Mouse (Mus musculus) common myeloid progenitor, adult 5-6 weeks (primary cell): ENCODE measurements at regions not wholly inside any gene's neighbourhood (a gene's known extent, or its start where the extent isn't known, plus 50 kb on each side); places are given as distances from the start of the nearest gene placed in this dataset.

Experiments
- ATAC-seq: replicated peaks from 2 replicates; pipeline ENCODE4 v1.8.0; 2016; ENCODE audit warnings: low read depth, mild to moderate bottlenecking, moderate TSS enrichment, inconsistent platforms; ENCODE audit not compliant: poor library complexity, severe bottlenecking

GRCm38 (mm10) chr7:115062817-115063216 lies 319.3 kb downstream of the Insc start:
- 0 out of 2 replicates have a peak, but pooled peaks have one; percentile 18 for ATAC-seq

GRCm38 (mm10) chr7:115067641-115068040 lies 324.1 kb downstream of the Insc start:
- no peak for ATAC-seq

- ATAC-seq = peak; percentile 68
Observed at GRCm38 (mm10) chr7:115073406-115073805, 329.9 kb downstream of the Insc start.

GRCm38 (mm10) chr7:115076781-115077180 lies 333.3 kb downstream of the Insc start:
- ATAC-seq = no peak

- ATAC-seq = peak; percentile 100
Observed at GRCm38 (mm10) chr7:115084711-115085380, 341.4 kb downstream of the Insc start.

GRCm38 (mm10) chr7:115086542-115087448 lies 343.3 kb downstream of the Insc start:
- ATAC-seq = no peak

- no peak for ATAC-seq
Observed at GRCm38 (mm10) chr7:115092481-115093050, 349.1 kb downstream of the Insc start.

- ATAC-seq = no peak
Observed at GRCm38 (mm10) chr7:115106041-115106440, 362.5 kb downstream of the Insc start.

GRCm38 (mm10) chr7:115112282-115112681 lies 368.8 kb downstream of the Insc start:
- no peak for ATAC-seq

- ATAC-seq = no peak
Observed at GRCm38 (mm10) chr7:115123283-115123682, 379.8 kb downstream of the Insc start.

- ATAC-seq = no peak
Observed at GRCm38 (mm10) chr7:115129001-115129400, 385.5 kb downstream of the Insc start.

- ATAC-seq = peak; percentile 46
Observed at GRCm38 (mm10) chr7:115131259-115131969, 387.9 kb downstream of the Insc start.

- ATAC-seq = no peak
Observed at GRCm38 (mm10) chr7:115131970-115132551, 388.6 kb downstream of the Insc start.

GRCm38 (mm10) chr7:115132595-115132994 lies 389.1 kb downstream of the Insc start:
- ATAC-seq = peak; percentile 62

GRCm38 (mm10) chr7:115134926-115135575 lies 391.6 kb downstream of the Insc start:
- no peak for ATAC-seq

- ATAC-seq = no peak
Observed at GRCm38 (mm10) chr7:115140286-115140685, 396.8 kb downstream of the Insc start.

GRCm38 (mm10) chr7:115142163-115142562 lies 398.7 kb downstream of the Insc start:
- ATAC-seq = no peak

- no peak for ATAC-seq
Observed at GRCm38 (mm10) chr7:115144947-115145346, 401.5 kb downstream of the Insc start.

- ATAC-seq = no peak
Observed at GRCm38 (mm10) chr7:115147352-115147977, 404.0 kb downstream of the Insc start.
